Mouse (Mus musculus) megakaryocyte, embryonic 14.5 days (primary cell): ENCODE measurements around the gene Wwc1.

ENCODE experiments used
- FLI1 ChIP-seq: IDR thresholded peaks from 2 replicates; pipeline ENCODE4 v1.6.1; 2012; ENCODE audit warnings: low read length, inconsistent platforms, mixed read lengths
- GATA1 ChIP-seq: IDR thresholded peaks from 3 replicates; pipeline ENCODE4 v1.6.1; 2012; ENCODE audit warnings: mixed read lengths, low read length, inconsistent platforms, borderline replicate concordance

DNA sequence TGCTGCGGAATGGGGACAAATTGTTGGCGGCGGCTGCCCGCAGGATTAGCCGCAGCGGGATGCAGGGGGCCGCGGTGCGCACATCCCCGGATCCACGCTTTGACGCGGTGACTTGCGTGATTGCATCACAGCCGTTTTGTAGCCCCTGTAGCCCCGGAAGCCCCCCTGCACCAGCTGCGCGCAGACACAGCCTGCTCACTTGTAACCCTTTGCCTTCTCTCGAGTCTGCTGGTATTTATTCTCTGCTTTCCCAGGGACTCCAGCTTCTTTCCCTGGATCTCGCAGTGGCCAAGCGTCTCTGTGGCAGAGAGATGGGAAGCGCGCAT lies 181.9 kb downstream of the Wwc1 start:
- no peak for TF ChIP-seq GATA1
- no peak for TF ChIP-seq FLI1
